Mouse (Mus musculus): ENCODE results near the gene Ociad2. TPM values are rescaled to one million over a fixed set of nuclear protein-coding genes. Genes with fewer than 3 reads are reported as not detected.

Gene Ociad2
- total RNA-seq, 2 experiments from 2014 or later = 12.6 to 14.0 TPM

Other genes with a start within 250 kb of the Ociad2 start
- 10 to 100 TPM; 33.7 to 35.8 TPM for gene Fryl, start 84.4 kb downstream of the Ociad2 start, total RNA-seq (2021)
- 100 to 1,000 TPM; 179 to 191 TPM for gene Ociad1, start 48.2 kb downstream of the Ociad2 start, total RNA-seq (2021)
- gene Cwh43, start 65.0 kb upstream of the Ociad2 start, total RNA-seq (2021) = under 1 TPM in 1 of 2 experiments, not detected in 1; 0.18 TPM
- 10 to 100 TPM; 13.2 to 17.5 TPM for gene Dcun1d4, start 140.0 kb upstream of the Ociad2 start, total RNA-seq (2021)